Mouse (Mus musculus): Measurements from ENCODE around the gene Zfp346. TPM values are rescaled to one million over a fixed set of nuclear protein-coding genes. Genes with fewer than 3 reads are reported as not detected.

Gene Zfp346
- polyA plus RNA-seq, 1 experiment from 2014 or later = 6.9 TPM

- no peaks in the 10 kb centered on the region for H3K9me3 ChIP-seq (ENCODE audit: low read length)
Observed at GRCm38 (mm10) chr13:55179591-55179990, 74.5 kb downstream of the Zfp346 start.

GRCm38 (mm10) chr13:55181786-55182172 lies 76.7 kb downstream of the Zfp346 start:
- ATAC-seq (no peak), DNase-seq (ENCODE audit: low spot score) (no peak)
- TF ChIP-seq EP300 (IDR thresholded peaks at IDR 0.05) = no peak
- no peak for TF ChIP-seq CTCF (IDR thresholded peaks at IDR 0.05)
- Histone ChIP-seq H3K4me3 (ENCODE audit: low read depth, low read length) (peak overlapping the region; percentile 36; the same call in 1 of the 2 replicates), H3K27ac (ENCODE audit: low read length) (0 out of 2 replicates have a peak overlapping the region, but pooled peaks have one; percentile 96), H3K4me2 (replicated peaks; ENCODE audit: low read depth, low read length) (peak overlapping the region; percentile 55), H3K36me3 (ENCODE audit: insufficient read depth, low read length) (no peaks in the 10 kb centered on the region), H3K4me1 (ENCODE audit: insufficient read depth, low read depth, low read length) (no peaks in the 10 kb centered on the region), H3K9me3 (ENCODE audit: low read length) (no peaks in the 10 kb centered on the region), H3K27me3 (replicated peaks; ENCODE audit: insufficient read depth, low read length) (no peaks in the 10 kb centered on the region), H3K9ac (replicated peaks; ENCODE audit: low read depth) (peak overlapping the region; percentile 43)
- WGBS = 79% methylated on average over 2 of the region's 2 CpGs

More at GRCm38 (mm10) chr13:55179591-55179990, 74.5 kb downstream of the Zfp346 start:
- Histone ChIP-seq H3K4me2 (replicated peaks; ENCODE audit: low read depth, low read length) (no peak overlapping the region), H3K27ac (ENCODE audit: low read length) (no peak overlapping the region), H3K27me3 (replicated peaks; ENCODE audit: insufficient read depth, low read length) (no peaks in the 10 kb centered on the region), H3K36me3 (ENCODE audit: insufficient read depth, low read length) (no peaks in the 10 kb centered on the region), H3K4me3 (ENCODE audit: low read depth, low read length) (no peak overlapping the region), H3K9ac (replicated peaks; ENCODE audit: low read depth) (no peak overlapping the region), H3K4me1 (ENCODE audit: insufficient read depth, low read depth, low read length) (no peaks in the 10 kb centered on the region)
- WGBS = 92% methylated on average over 3 of the region's 3 CpGs
- ATAC-seq (no peak), DNase-seq (ENCODE audit: low spot score) (no peak)
- TF ChIP-seq EP300 (IDR thresholded peaks at IDR 0.05) (no peak), CTCF (IDR thresholded peaks at IDR 0.05) (no peak)

DNA sequence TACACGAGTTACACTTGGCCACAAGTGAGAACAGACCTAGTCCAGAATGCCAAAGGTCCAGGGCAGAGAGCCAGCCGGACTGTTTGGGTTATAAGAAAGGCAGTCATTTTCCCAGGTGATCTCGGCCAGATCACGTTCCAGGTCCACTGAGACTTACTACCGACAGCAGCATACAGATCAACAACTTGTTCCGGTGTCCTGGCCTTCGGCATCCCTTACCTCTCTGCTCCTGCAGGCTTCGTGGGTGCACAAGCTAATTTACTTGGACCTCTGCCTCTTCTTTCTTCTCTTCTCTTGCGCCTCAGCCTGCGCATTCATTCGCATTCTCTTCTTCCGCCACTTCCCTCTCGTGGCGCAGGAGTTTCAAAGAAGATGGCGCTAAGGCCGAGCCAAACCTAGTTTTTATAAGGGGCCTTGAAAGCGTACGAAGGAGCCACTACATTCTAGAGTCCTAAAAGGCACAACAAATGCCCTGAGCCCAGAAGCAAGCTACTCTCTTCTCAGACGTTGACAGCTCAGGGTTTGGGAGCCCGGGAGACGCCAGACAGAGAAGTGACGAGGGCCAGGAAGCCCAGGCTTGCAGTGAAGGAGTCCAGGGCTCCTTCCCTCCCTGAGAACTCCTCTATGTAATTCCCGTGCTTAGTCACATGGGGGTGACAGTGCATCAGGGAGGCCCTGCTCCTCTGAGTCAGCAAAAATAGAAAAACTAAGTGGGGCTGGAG lies 77.2 kb downstream of the Zfp346 start:
- peak overlapping the region; percentile 36 for H3K4me3 ChIP-seq (ENCODE audit: low read depth, low read length)
- peak; percentile 54; the same call in 1 of the 2 replicates for TF ChIP-seq EP300 (IDR thresholded peaks at IDR 0.05)
- TF ChIP-seq CTCF (IDR thresholded peaks at IDR 0.05) = peak; percentile 80
- H3K4me1 ChIP-seq (ENCODE audit: insufficient read depth, low read depth, low read length) = no peaks in the 10 kb centered on the region
- H3K27me3 ChIP-seq (replicated peaks; ENCODE audit: insufficient read depth, low read length) = no peaks in the 10 kb centered on the region
- H3K4me2 ChIP-seq (replicated peaks; ENCODE audit: low read depth, low read length) = peak overlapping the region; percentile 55
- no peaks in the 10 kb centered on the region for H3K9me3 ChIP-seq (ENCODE audit: low read length)
- H3K27ac ChIP-seq (ENCODE audit: low read length) = peak overlapping the region; percentile 96
- DNase-seq (ENCODE audit: low spot score) = peak; percentile 96
- H3K9ac ChIP-seq (replicated peaks; ENCODE audit: low read depth) = peak overlapping the region; percentile 43
- peak; percentile 94 for ATAC-seq
- no peaks in the 10 kb centered on the region for H3K36me3 ChIP-seq (ENCODE audit: insufficient read depth, low read length)
- 3% methylated on average over 23 of the region's 23 CpGs for WGBS

GRCm38 (mm10) chr13:55183382-55183781 lies 78.3 kb downstream of the Zfp346 start:
- Histone ChIP-seq H3K9ac (replicated peaks; ENCODE audit: low read depth) (no peak overlapping the region), H3K27me3 (replicated peaks; ENCODE audit: insufficient read depth, low read length) (no peaks in the 10 kb centered on the region), H3K9me3 (ENCODE audit: low read length) (no peaks in the 10 kb centered on the region), H3K4me2 (replicated peaks; ENCODE audit: low read depth, low read length) (no peak overlapping the region), H3K27ac (ENCODE audit: low read length) (no peak overlapping the region; the same call in 1 of the 2 replicates), H3K4me1 (ENCODE audit: insufficient read depth, low read depth, low read length) (no peaks in the 10 kb centered on the region), H3K4me3 (ENCODE audit: low read depth, low read length) (no peak overlapping the region), H3K36me3 (ENCODE audit: insufficient read depth, low read length) (no peaks in the 10 kb centered on the region)
- 83% methylated on average over 6 of the region's 6 CpGs for WGBS
- DNase-seq (ENCODE audit: low spot score) (peak; percentile 48), ATAC-seq (peak; percentile 5; the same call in 1 of the 2 replicates)
- no peak for TF ChIP-seq CTCF (IDR thresholded peaks at IDR 0.05)
- TF ChIP-seq EP300 (IDR thresholded peaks at IDR 0.05) = 0 out of 2 replicates have a peak, but pooled peaks have one; percentile 30

Other genes starting within 250 kb of the Zfp346 start
- 1.4 and 1.9 TPM in 2 replicates for gene Unc5a, start 155.9 kb upstream of the Zfp346 start, polyA plus RNA-seq (2015; fragmentation: Nextera tagmentation; extraction: Ambion mirVana)
- 1.0 and 1.1 TPM in 2 replicates for gene Hk3, start 83.9 kb upstream of the Zfp346 start, polyA plus RNA-seq (2015; fragmentation: Nextera tagmentation; extraction: Ambion mirVana)
- gene Uimc1, start 5.0 kb upstream of the Zfp346 start, polyA plus RNA-seq (2015; fragmentation: Nextera tagmentation; extraction: Ambion mirVana) = 21.6 and 24.3 TPM in 2 replicates
- gene Gm17617, start 28.2 kb downstream of the Zfp346 start, polyA plus RNA-seq (2015; fragmentation: Nextera tagmentation; extraction: Ambion mirVana) = not detected in 2 replicates
- gene Fgfr4, start 47.3 kb downstream of the Zfp346 start, polyA plus RNA-seq (2015; fragmentation: Nextera tagmentation; extraction: Ambion mirVana) = 18.9 and 19.3 TPM in 2 replicates
- gene Nsd1, start 104.5 kb downstream of the Zfp346 start, polyA plus RNA-seq (2015; fragmentation: Nextera tagmentation; extraction: Ambion mirVana) = 52.4 and 55.7 TPM in 2 replicates
- 283 and 307 TPM in 2 replicates for gene Prelid1, start 215.2 kb downstream of the Zfp346 start, polyA plus RNA-seq (2015; fragmentation: Nextera tagmentation; extraction: Ambion mirVana)
- 60.4 and 69.9 TPM in 2 replicates for gene Rab24, start 216.6 kb downstream of the Zfp346 start, polyA plus RNA-seq (2015; fragmentation: Nextera tagmentation; extraction: Ambion mirVana)
- 3.1 and 5.0 TPM in 2 replicates for gene Mxd3, start 224.5 kb downstream of the Zfp346 start, polyA plus RNA-seq (2015; fragmentation: Nextera tagmentation; extraction: Ambion mirVana)